In the genomic region with DNA sequence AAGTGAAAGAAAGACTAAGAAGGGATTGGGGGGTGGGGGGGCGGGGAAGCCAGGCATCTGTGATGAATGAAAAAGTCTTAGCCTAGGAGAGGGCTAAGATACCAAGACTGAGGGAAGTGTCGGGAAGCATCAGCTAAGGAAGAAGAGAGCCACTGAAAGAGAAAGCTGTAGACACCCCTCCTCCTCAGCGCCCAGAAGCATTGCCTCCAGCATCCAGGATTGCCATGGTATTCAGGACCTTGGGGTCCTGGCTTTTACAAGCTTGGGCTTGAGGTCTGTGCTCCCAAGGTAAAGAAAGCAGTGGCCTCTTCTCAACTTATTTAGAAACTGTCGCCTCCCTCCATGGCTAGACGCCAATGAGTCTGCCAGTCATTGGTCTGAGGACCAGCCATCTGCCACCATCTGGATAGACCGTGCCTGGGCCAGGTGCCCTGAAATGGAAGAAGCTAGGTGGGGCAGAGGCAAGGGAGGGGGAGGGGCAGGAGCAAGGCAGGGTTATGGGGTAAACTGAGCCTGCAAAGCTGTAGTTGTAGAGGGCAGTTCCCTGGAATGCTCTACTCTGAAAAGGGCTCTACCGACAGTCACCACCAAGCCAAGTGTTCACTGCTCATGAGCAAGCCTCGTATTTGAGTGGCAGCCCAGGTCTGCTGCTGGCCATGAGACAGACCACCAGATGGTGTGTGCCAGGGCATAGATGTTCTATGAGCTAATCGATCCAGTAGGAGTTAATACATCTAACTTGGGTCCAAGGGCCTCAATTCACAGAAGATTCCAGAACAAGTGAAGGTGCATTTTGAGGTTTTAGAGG, we compare ENCODE assay signal across 13 mouse cellular contexts.
DNase-seq lines count a peak whose midpoint lies in the region; ATAC-seq and TF ChIP-seq lines count a peak whose summit lies in the region.
"Had no signal": no experiment of that assay in that cellular context is flagged by ENCODE, and none has a peak within 500 bp of the region (broad histone marks: within the 10 kb centered on the region; RNA-seq: fewer than 3 reads in every experiment).

No protein-coding gene starts in this region.

- peak in 1 of 2 experiments; percentile 16 for DNase-seq in layer of hippocampus, adult 2 months (ENCODE audit: low spot score in 2 of 2)
- DNase-seq in layer of hippocampus, postnatal 25 days (ENCODE audit: extremely low spot score in 1 of 2, low spot score in 1 of 2), result no peak
- DNase-seq in cerebellum, adult 8-10 months, result peak; percentile 83
- peak; percentile 90 for DNase-seq in forebrain, embryonic 14.5 days (ENCODE audit: low spot score)
- peak; percentile 53 for DNase-seq in midbrain, embryonic 14.5 days
- no peak for DNase-seq in heart, postnatal 25 days (ENCODE audit: low spot score)
- no peak for DNase-seq in ovary, postnatal 36 days (ENCODE audit: low spot score)

- no peak for TF ChIP-seq CTCF in layer of hippocampus, adult 2 months (conservative IDR thresholded peaks at IDR 0.05)

- intact Hi-C loops in heart, postnatal 25 days (cut with DNase I), result no loop called here

- no peaks in the 10 kb centered on the region for H3K9me3 ChIP-seq in forebrain, embryonic 14.5 days (replicated peaks; ENCODE audit: control insufficient read depth, low read length)
- H3K9me3 ChIP-seq in midbrain, embryonic 14.5 days (ENCODE audit: control insufficient read depth, low read length), result no peaks in the 10 kb centered on the region
- H3K9me3 ChIP-seq: embryonic facial prominence, embryonic 12.5 days; stomach, embryonic 15.5 days had no signal

- H3K27me3 ChIP-seq in forebrain, embryonic 14.5 days (replicated peaks; ENCODE audit: control insufficient read depth, insufficient read depth, low read length), result no peaks in the 10 kb centered on the region
- H3K27me3 ChIP-seq in midbrain, embryonic 14.5 days (ENCODE audit: control insufficient read depth, insufficient read depth, low read length), result no peaks in the 10 kb centered on the region
- H3K27me3 ChIP-seq: embryonic facial prominence, embryonic 12.5 days; Patski; stomach, embryonic 15.5 days had no signal

- H3K4me1 ChIP-seq in forebrain, embryonic 14.5 days (ENCODE audit: control insufficient read depth, insufficient read depth, low read length), result peaks cover 20% of the 10 kb centered on the region
- H3K4me1 ChIP-seq in midbrain, embryonic 14.5 days (ENCODE audit: control insufficient read depth, insufficient read depth, low read length), result peaks cover 12% of the 10 kb centered on the region
- H3K4me1 ChIP-seq: embryonic facial prominence, embryonic 12.5 days; stomach, embryonic 15.5 days had no signal

- no peak overlapping the region; the same call in 1 of the 2 replicates for H3K9ac ChIP-seq in forebrain, embryonic 14.5 days (ENCODE audit: low read length)
- no peak overlapping the region; the same call in 1 of the 2 replicates for H3K9ac ChIP-seq in midbrain, embryonic 14.5 days (replicated peaks; ENCODE audit: low read length)
- H3K9ac ChIP-seq: embryonic facial prominence, embryonic 12.5 days; stomach, embryonic 15.5 days had no signal

- peak; percentile 71 for ATAC-seq in forebrain, embryonic 14.5 days
- peak; percentile 68; the same call in 1 of the 2 replicates for ATAC-seq in midbrain, embryonic 14.5 days (ENCODE audit: low FRiP score, low TSS enrichment)
- no peak for ATAC-seq in megakaryocyte, adult 5-6 weeks (ENCODE audit: poor library complexity, severe bottlenecking)

- WGBS in forebrain, embryonic 14.5 days, result 32% methylated on average over 9 of the region's 9 CpGs
- 69% methylated on average over 9 of the region's 9 CpGs for WGBS in midbrain, embryonic 14.5 days

- peak overlapping the region; percentile 27 for H3K4me2 ChIP-seq in forebrain, embryonic 14.5 days (ENCODE audit: low read length)
- peak overlapping the region; percentile 33 for H3K4me2 ChIP-seq in midbrain, embryonic 14.5 days (ENCODE audit: low read length)
- H3K4me2 ChIP-seq: embryonic facial prominence, embryonic 12.5 days; stomach, embryonic 15.5 days had no signal

- H3K36me3 ChIP-seq in forebrain, embryonic 14.5 days (ENCODE audit: control insufficient read depth, insufficient read depth, low read length), result no peaks in the 10 kb centered on the region
- H3K36me3 ChIP-seq in midbrain, embryonic 14.5 days (ENCODE audit: control insufficient read depth, insufficient read depth, low read length), result no peaks in the 10 kb centered on the region
- H3K36me3 ChIP-seq: embryonic facial prominence, embryonic 12.5 days; stomach, embryonic 15.5 days had no signal

- peak overlapping the region; percentile 56; the same call in 1 of the 2 replicates for H3K27ac ChIP-seq in layer of hippocampus, adult 2 months
- peak overlapping the region; percentile 86 for H3K27ac ChIP-seq in forebrain, embryonic 14.5 days (ENCODE audit: low read depth, low read length)
- peak overlapping the region; percentile 62 for H3K27ac ChIP-seq in midbrain, embryonic 14.5 days (replicated peaks; ENCODE audit: low read depth, low read length)
- H3K27ac ChIP-seq: embryonic facial prominence, embryonic 12.5 days; kidney, postnatal 0 days; macrophage; stomach, embryonic 15.5 days had no signal

- H3K4me3 ChIP-seq in layer of hippocampus, adult 2 months, result peak overlapping the region; percentile 43
- no peak overlapping the region for H3K4me3 ChIP-seq in forebrain, embryonic 14.5 days (ENCODE audit: low read depth, low read length)
- no peak overlapping the region for H3K4me3 ChIP-seq in midbrain, embryonic 14.5 days (replicated peaks; ENCODE audit: low read depth, low read length)
- H3K4me3 ChIP-seq: embryonic facial prominence, embryonic 12.5 days; stomach, embryonic 15.5 days had no signal

Comparison
In these comparisons a context has a peak if more than half of its experiments do, and no peak if none do; other contexts are left out.
1. DNase-seq: peak in cerebellum, adult 8-10 months (single experiment), forebrain, embryonic 14.5 days (single experiment) and midbrain, embryonic 14.5 days (single experiment); none in layer of hippocampus, postnatal 25 days (0 of 2), heart, postnatal 25 days (single experiment) and ovary, postnatal 36 days (single experiment).
2. Peak in every context shown above with its lines, with median percentiles within 50 percentile points of each other: H3K27ac ChIP-seq.